Mouse (Mus musculus) liver, adult 2 months (tissue): ENCODE measurements at regions not wholly inside any gene's neighbourhood (a gene's known extent, or its start where the extent isn't known, plus 50 kb on each side); places are given as distances from the start of the nearest gene placed in this dataset.

Source experiments
- DNase-seq: peaks from one replicate; pipeline ENCODE4 v3.0.0-alpha.2; 2011; ENCODE audit warnings: low read depth, low spot score; ENCODE audit errors: extremely low read depth
- H3K27ac ChIP-seq: fragments of 200-500 bp; replicated peaks from 2 replicates; pipeline ENCODE4 v1.5.1; 2012; ENCODE audit warnings: low read depth, mild to moderate bottlenecking, control low read depth, inconsistent platforms, low read length; ENCODE audit not compliant: insufficient read depth
- H3K27me3 ChIP-seq: fragments of 200-500 bp; 2 replicates; pipeline ENCODE4 v1.6.1; 2012; ENCODE audit warnings: mild to moderate bottlenecking, moderate library complexity, low read length, inconsistent platforms; ENCODE audit not compliant: control insufficient read depth, insufficient read depth
- H3K36me3 ChIP-seq: fragments of 200-500 bp; 2 replicates; pipeline ENCODE4 v1.6.1; 2012; ENCODE audit warnings: low read length, inconsistent platforms; ENCODE audit not compliant: control insufficient read depth, insufficient read depth
- H3K4me1 ChIP-seq: fragments of 200-500 bp; 2 replicates; pipeline ENCODE4 v1.6.1; 2011; ENCODE audit warnings: low read length; ENCODE audit not compliant: control insufficient read depth, insufficient read depth
- H3K4me3 ChIP-seq: fragments of 200-500 bp; 2 replicates; pipeline ENCODE4 v1.5.1; 2011; ENCODE audit warnings: low read depth, mild to moderate bottlenecking, control low read depth, low read length, moderate library complexity; ENCODE audit not compliant: insufficient read depth
- H3K79me2 ChIP-seq: fragments of 200-500 bp; 2 replicates; pipeline ENCODE4 v1.6.1; 2012; ENCODE audit warnings: inconsistent platforms, mild to moderate bottlenecking, low read length, moderate library complexity; ENCODE audit not compliant: control insufficient read depth, insufficient read depth
- H3K9ac ChIP-seq: fragments of 200-500 bp; 2 replicates; pipeline ENCODE4 v1.6.1; 2012; ENCODE audit warnings: low read depth, mild to moderate bottlenecking, control low read depth, inconsistent platforms, low read length
- CTCF ChIP-seq: fragments of 200-500 bp; IDR thresholded peaks from 2 replicates; pipeline ENCODE4 v1.5.1; 2011; ENCODE audit warnings: low read depth, low read length, control low read depth
- POLR2A ChIP-seq: fragments of 200-500 bp; IDR thresholded peaks from 2 replicates; pipeline ENCODE4 v1.6.1; 2011; ENCODE audit warnings: low read length, control low read depth; ENCODE audit not compliant: insufficient read depth; ENCODE audit errors: extremely low read depth
- WGBS: fragments of 180-500 bp; shearing (Covaris S2); methylation state at CpG from one replicate; pipeline ENCODE4 v1.1.7; 2018; 5-methylcytosine and 5-hydroxymethylcytosine counted together

- Histone ChIP-seq H3K27me3 (no peaks in the 10 kb centered on the region), H3K9ac (no peak overlapping the region), H3K4me1 (no peaks in the 10 kb centered on the region), H3K79me2 (no peaks in the 10 kb centered on the region), H3K27ac (no peak overlapping the region), H3K36me3 (no peaks in the 10 kb centered on the region), H3K4me3 (no peak overlapping the region)
- TF ChIP-seq CTCF (no peak), POLR2A (no peak)
- no peak for DNase-seq
- WGBS: 81% methylated on average over 2 of the region's 2 CpGs
These were observed 100.9 kb upstream of the Btg1 start for GRCm38 (mm10) chr10:96515923-96516258.

GRCm38 (mm10) chr10:96519411-96519810 is 97.4 kb upstream of the Btg1 start:
- no peaks in the 10 kb centered on the region for H3K79me2 ChIP-seq
- no peak overlapping the region for H3K9ac ChIP-seq
- TF ChIP-seq POLR2A (no peak), CTCF (no peak)
- no peak overlapping the region for H3K27ac ChIP-seq
- no peak overlapping the region for H3K4me3 ChIP-seq
- H3K4me1 ChIP-seq: no peaks in the 10 kb centered on the region
- H3K27me3 ChIP-seq: no peaks in the 10 kb centered on the region
- no peak for DNase-seq
- H3K36me3 ChIP-seq: no peaks in the 10 kb centered on the region
- WGBS: 84% methylated on average over 3 of the region's 3 CpGs

- no peaks in the 10 kb centered on the region for H3K27me3 ChIP-seq
- DNase-seq: no peak
- WGBS: 80% methylated on average over 8 of the region's 8 CpGs
- H3K79me2 ChIP-seq: no peaks in the 10 kb centered on the region
- no peak overlapping the region for H3K27ac ChIP-seq
- no peak for TF ChIP-seq POLR2A
- no peak for TF ChIP-seq CTCF
- no peaks in the 10 kb centered on the region for H3K36me3 ChIP-seq
- H3K4me1 ChIP-seq: no peaks in the 10 kb centered on the region
- no peak overlapping the region for H3K9ac ChIP-seq
- H3K4me3 ChIP-seq: no peak overlapping the region
These were observed 95.6 kb upstream of the Btg1 start for GRCm38 (mm10) chr10:96520995-96521760.

- DNase-seq: no peak
- H3K4me3 ChIP-seq: no peak overlapping the region
- H3K36me3 ChIP-seq: no peaks in the 10 kb centered on the region
- no peak overlapping the region for H3K27ac ChIP-seq
- WGBS: 75% methylated on average over 20 of the region's 20 CpGs
- no peaks in the 10 kb centered on the region for H3K4me1 ChIP-seq
- no peaks in the 10 kb centered on the region for H3K79me2 ChIP-seq
- H3K27me3 ChIP-seq: no peaks in the 10 kb centered on the region
- no peak overlapping the region for H3K9ac ChIP-seq
- TF ChIP-seq POLR2A (no peak), CTCF (no peak)
These were observed 92.6 kb upstream of the Btg1 start for GRCm38 (mm10) chr10:96523967-96524801.

- no peaks in the 10 kb centered on the region for H3K27me3 ChIP-seq
- 96% methylated on average over 3 of the region's 3 CpGs for WGBS
- no peak for DNase-seq
- H3K79me2 ChIP-seq: no peaks in the 10 kb centered on the region
- no peaks in the 10 kb centered on the region for H3K4me1 ChIP-seq
- H3K36me3 ChIP-seq: no peaks in the 10 kb centered on the region
- no peak overlapping the region for H3K27ac ChIP-seq
- TF ChIP-seq CTCF (no peak), POLR2A (no peak)
- no peak overlapping the region for H3K4me3 ChIP-seq
- no peak overlapping the region for H3K9ac ChIP-seq
These were observed 88.9 kb upstream of the Btg1 start for GRCm38 (mm10) chr10:96527864-96528263.
